Mouse (Mus musculus): ENCODE results near the gene Nuak2.
A peak's percentile ranks its signal among the peaks of the same experiment; 100 is the strongest.
"Not testable (repeated sequence)": the region's sequence is repeated elsewhere in the genome, so short reads cannot be mapped to it uniquely, and the experiment has no call there.

The Nuak2 gene

GRCm38 (mm10) chr1:132328565-132328964, 12.6 kb downstream of the Nuak2 start:
- no peak for DNase-seq (ENCODE audit: low spot score)

GRCm38 (mm10) chr1:132329656-132330055, 13.7 kb downstream of the Nuak2 start:
- no peak for DNase-seq (ENCODE audit: low spot score)

- no peak for DNase-seq (ENCODE audit: low spot score)
These were observed 14.5 kb downstream of the Nuak2 start for GRCm38 (mm10) chr1:132330397-132330796.

- no peak for DNase-seq (ENCODE audit: low spot score)
These were observed 15.4 kb downstream of the Nuak2 start for GRCm38 (mm10) chr1:132331283-132331682.

GRCm38 (mm10) chr1:132333201-132333600, 17.3 kb downstream of the Nuak2 start:
- no peak for DNase-seq (ENCODE audit: low spot score)

GRCm38 (mm10) chr1:132333675-132334141, 17.8 kb downstream of the Nuak2 start:
- no peak for DNase-seq (ENCODE audit: low spot score)

DNA sequence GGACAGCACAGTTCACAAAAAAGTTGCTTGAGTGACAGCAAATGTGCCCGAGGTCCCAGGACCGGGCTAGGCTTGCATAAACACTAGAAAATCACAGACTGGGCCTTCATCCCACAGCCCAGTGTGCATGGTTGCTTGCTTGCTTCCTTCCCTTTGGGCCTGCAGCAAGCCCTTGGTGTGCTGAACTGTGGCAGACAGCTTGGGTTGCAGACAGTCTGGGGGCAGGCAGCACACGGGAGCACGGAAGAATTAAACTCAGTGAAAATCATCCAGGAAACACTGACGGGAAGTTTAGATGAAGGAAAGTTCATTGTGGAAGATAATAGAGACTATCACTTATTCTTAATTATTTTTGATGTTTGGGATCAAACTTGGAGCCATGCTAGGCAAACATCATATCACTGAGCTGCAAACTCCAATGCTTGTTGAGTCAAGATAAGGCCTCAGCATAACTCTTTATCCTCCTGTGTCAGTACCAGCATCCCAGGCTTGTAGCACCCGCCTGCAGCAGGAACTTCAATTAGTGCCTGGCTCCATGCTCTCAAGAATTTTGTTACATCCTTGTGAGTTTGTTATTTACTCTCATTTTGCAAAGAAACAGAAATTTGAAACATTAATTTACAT, 18.4 kb downstream of the Nuak2 start:
- no peak for DNase-seq (ENCODE audit: low spot score)

- no peak for DNase-seq (ENCODE audit: low spot score)
These were observed 19.5 kb downstream of the Nuak2 start for GRCm38 (mm10) chr1:132335378-132335965.

DNA sequence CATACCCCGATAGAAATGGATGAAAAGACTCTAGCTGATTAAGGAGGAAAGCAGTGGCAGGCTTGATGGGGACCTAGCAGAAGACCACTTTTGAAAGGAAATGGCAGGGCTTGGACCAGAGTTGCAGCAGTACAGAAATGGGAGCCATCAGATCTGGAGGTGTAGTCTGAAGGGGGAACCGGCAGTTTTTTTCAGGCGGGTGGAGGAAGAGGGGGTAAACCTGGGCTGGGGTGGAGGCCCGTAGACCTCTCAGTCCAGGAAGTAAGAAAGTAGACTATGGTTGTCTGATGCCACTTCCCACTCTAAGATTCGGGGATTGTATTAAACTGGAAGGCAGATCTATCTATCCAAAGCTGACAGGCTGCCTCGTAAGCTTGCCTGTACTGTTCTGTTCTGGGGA, 21.0 kb downstream of the Nuak2 start:
- no peak for DNase-seq (ENCODE audit: low spot score)

DNA sequence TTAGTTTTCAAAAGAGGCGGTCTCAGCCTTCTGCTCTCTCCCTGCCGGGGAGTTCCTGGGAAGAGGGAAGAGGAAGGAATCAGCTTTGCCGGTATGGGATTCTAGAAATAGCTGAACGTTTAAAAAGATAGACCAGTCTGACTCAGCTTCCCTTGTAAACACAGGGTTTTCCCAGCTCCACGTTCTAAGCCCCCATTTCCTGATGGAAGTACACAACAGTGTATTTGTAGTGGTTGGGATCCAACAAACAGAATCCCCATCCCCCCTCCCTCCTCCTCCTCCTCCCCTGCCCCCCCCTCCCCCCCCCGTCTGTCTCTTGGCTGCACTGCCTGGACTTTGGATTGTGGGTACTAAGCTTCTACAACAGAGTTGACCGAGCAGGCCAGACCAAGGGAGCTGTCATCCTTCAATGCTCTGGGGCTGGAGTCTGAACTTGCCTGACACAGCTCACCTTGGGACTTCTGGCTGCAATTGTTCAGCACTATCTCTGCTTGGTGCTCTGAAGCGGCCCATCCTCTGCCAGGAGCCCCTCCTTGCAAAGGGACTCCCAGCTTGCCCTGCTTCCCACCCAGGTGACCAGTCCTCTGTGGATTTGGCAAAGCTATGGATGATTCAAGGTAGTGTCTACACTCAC, 22.2 kb downstream of the Nuak2 start:
- no peak for DNase-seq (ENCODE audit: low spot score)

GRCm38 (mm10) chr1:132341731-132342501, 26.0 kb downstream of the Nuak2 start:
- peak; percentile 69 for DNase-seq (ENCODE audit: low spot score)

- no peak for DNase-seq (ENCODE audit: low spot score)
These were observed 26.6 kb downstream of the Nuak2 start for GRCm38 (mm10) chr1:132342518-132342917.

- no peak for DNase-seq (ENCODE audit: low spot score)
These were observed 27.3 kb downstream of the Nuak2 start for GRCm38 (mm10) chr1:132343191-132343590.

DNA sequence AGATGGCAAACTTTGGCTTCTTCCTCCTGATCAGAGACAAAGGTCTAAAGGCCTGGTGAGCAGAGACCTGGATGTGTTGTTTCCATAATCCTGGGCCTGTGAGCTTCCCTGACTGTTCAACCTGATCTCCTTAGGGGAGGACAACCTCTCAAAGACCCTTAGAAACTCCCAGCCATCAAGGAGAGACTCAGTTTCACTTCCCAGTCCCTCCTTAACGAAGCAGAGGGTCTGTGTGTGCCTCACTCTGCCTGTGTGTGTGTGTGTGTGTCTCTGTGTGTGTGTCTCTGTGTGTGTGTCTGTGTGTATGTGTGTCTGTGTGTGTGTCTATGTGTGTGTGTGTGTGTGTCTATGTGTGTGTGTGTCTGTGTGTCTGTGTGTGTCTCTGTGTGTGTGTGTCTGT, 27.7 kb downstream of the Nuak2 start:
- DNase-seq (ENCODE audit: low spot score), result no peak

DNA sequence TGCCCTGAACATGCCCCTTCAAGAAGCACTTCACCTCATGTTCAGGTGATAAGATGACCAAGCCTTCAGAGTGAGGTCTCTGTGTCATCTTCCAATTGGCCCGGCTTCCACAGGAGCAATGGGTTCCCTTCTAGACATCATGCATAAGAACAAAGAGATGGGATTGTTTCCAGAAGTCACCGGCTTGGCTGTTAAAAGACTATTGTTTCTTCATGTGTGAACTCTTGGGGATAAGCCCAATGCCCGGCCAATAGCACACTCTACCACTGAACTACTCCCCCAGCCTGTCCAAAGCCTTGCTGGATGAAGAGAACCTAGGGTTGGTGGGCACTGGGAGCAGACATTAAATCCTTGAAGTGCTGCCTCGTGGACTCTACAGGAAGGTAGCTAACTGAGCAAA, 29.6 kb downstream of the Nuak2 start:
- DNase-seq (ENCODE audit: low spot score), result no peak

DNA sequence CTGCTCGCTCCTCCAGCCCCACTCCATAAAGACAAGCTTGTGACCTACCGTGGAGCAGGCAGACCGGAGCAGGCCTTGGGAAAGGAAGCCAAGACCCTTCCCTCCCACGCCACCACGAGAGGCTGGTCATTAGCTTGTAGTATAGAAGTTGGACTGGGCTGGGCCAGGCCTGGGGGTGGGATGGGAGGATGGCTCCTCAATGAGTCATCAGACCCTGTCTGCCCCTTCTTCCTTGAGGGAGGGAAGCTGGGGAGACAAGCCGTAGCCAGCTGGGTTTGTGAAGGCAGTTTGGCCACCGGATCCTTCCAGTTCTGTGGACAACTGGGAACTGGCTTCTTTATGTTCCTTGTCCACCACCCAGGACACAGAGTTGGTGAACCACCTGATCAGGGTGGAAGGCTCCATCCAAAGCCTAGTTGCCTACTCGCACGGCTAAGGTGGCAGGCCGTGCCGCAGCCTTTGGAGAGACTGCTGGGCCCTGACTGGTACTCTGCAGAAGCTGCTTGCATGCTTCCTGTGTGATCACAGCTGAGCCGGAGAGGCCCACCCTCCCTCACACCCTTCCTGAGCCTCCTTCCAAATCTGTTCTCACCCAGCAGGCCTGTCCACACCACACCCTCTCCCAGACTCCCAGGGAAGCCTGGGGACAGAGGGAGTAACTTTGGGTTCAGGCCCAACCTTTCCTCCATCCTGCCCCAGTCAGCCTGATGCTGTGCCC, 30.4 kb downstream of the Nuak2 start:
- DNase-seq (ENCODE audit: low spot score), result no peak

- DNase-seq (ENCODE audit: low spot score), result no peak
These were observed 31.0 kb downstream of the Nuak2 start for GRCm38 (mm10) chr1:132346951-132347350.

DNA sequence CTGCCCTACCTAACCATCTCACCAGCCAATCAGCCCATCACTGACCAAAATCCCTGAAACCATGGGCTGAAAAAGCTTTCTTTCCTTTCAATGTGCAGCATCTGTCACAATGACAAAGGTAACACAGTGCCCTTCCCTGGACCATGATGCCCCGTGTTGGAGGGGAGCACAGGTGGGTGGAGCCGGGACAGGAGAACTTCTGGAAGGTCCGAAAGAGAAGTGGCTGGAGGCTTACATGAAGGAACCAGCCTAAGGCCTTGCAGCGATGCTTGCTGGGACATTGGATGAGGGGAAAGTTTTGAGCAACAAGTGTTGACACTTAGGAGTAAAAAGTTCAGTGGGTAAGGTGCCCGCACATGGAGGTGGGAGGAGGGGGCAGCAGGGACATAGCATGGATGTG, 32.5 kb downstream of the Nuak2 start:
- DNase-seq (ENCODE audit: low spot score), result no peak

GRCm38 (mm10) chr1:132349049-132349448, 33.1 kb downstream of the Nuak2 start:
- DNase-seq (ENCODE audit: low spot score), result not testable (repeated sequence)

- DNase-seq (ENCODE audit: low spot score), result not testable (repeated sequence)
These were observed 33.7 kb downstream of the Nuak2 start for GRCm38 (mm10) chr1:132349601-132350000.

GRCm38 (mm10) chr1:132351058-132351457, 35.1 kb downstream of the Nuak2 start:
- DNase-seq (ENCODE audit: low spot score), result no peak

DNA sequence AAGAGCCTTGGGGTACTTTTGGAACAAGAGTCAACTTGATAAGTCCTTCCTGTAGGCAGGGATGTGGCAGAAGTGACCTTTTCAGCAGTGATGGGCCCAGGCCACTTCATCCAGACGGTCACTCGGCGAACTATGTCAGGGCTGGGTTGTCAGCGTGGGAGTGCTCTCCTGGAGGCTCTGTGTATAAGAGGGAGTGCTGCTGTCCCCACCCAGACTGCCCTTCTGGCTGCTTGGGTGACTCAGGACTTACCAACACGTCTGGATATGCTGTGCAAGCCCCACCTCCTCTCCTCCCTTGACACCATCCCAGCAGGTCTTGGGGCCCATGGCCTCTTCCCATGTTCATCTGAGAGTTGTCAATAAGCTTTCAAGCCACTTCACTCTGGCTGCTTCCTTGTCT, 37.5 kb downstream of the Nuak2 start:
- no peak for DNase-seq (ENCODE audit: low spot score)

All from spleen, adult 12 weeks (tissue).